7 mouse cellular contexts compared by ENCODE assay signal in the genomic region with DNA sequence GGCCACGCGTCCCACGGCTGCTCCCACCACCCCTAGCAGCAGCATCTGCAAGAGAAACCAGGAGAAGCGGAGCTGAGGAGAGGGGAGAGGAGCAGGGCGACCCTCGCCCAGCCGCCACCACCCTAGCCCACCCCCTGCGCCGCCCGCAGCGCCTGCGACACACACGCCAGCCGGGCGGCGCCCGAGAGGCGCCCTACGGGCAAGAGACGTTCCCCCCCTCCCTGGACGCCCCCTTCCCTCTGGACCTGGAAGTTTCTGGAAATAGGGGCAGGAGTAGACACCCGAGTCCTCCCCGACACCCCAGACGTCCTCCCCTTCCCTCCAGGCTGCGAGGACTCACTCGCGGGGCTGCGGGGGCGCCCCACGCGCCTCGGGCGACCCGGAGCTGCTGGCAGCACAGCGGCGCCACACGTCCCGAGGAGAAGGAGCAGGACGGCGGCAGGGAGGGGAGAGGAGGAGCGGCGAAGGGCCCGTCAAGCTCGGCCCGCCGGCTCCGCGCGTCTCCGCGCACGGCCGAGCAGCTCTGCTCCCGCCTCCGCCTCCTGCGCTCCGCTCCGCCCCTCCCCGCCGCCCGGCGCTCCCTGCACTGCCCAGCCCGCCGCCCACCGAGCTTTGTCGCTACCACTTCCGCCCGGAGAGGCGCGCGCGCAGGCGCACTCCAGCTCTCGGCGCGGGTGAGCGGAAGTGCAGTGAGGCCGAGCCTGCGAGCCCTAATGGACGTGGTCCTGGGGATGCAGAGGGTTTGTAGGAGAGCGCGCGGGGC. TPM values are rescaled to one million over a fixed set of nuclear protein-coding genes. Genes with fewer than 3 reads are reported as not detected.
DNase-seq lines count a peak whose midpoint lies in the region; ATAC-seq and TF ChIP-seq lines count a peak whose summit lies in the region.

No protein-coding gene starts in this region.

- no peaks in the 10 kb centered on the region for H3K9me3 ChIP-seq in embryonic facial prominence, embryonic 12.5 days
- H3K9me3 ChIP-seq in limb, embryonic 13.5 days: no peaks in the 10 kb centered on the region
- no peaks in the 10 kb centered on the region for H3K9me3 ChIP-seq in midbrain, embryonic 16.5 days (replicated peaks; ENCODE audit: control insufficient read depth, low read length, poor library complexity, severe bottlenecking)

- peak; percentile 98 for ATAC-seq in embryonic facial prominence, embryonic 12.5 days (ENCODE audit: insufficient number of reproducible peaks, insufficient read depth, low FRiP score, low TSS enrichment)
- peak; percentile 99 for ATAC-seq in limb, embryonic 13.5 days (ENCODE audit: low FRiP score, low read depth)
- peak; percentile 99 for ATAC-seq in midbrain, embryonic 16.5 days

- peak overlapping the region; percentile 90 for H3K9ac ChIP-seq in embryonic facial prominence, embryonic 12.5 days
- peak overlapping the region; percentile 94 for H3K9ac ChIP-seq in heart, adult 2 months (ENCODE audit: low read depth, low read length)
- H3K9ac ChIP-seq in limb, embryonic 13.5 days: peak overlapping the region; percentile 93
- peak overlapping the region; percentile 90 for H3K9ac ChIP-seq in midbrain, embryonic 16.5 days (ENCODE audit: low read depth, low read length)

- H3K79me2 ChIP-seq in heart, adult 2 months (replicated peaks; ENCODE audit: control insufficient read depth, insufficient read depth, low read length): peaks cover 3% of the 10 kb centered on the region

- H3K36me3 ChIP-seq in embryonic facial prominence, embryonic 12.5 days: no peaks in the 10 kb centered on the region
- peaks cover 2% of the 10 kb centered on the region for H3K36me3 ChIP-seq in heart, adult 2 months (ENCODE audit: control insufficient read depth, insufficient read depth, low read length)
- H3K36me3 ChIP-seq in limb, embryonic 13.5 days: no peaks in the 10 kb centered on the region
- H3K36me3 ChIP-seq in midbrain, embryonic 16.5 days (ENCODE audit: control insufficient read depth, insufficient read depth, low read length): no peaks in the 10 kb centered on the region

- no peaks in the 10 kb centered on the region for H3K4me1 ChIP-seq in embryonic facial prominence, embryonic 12.5 days
- H3K4me1 ChIP-seq in heart, adult 2 months (ENCODE audit: control insufficient read depth, insufficient read depth, low read length): no peaks in the 10 kb centered on the region; the same call in 1 of the 2 replicates
- peaks cover 18% of the 10 kb centered on the region for H3K4me1 ChIP-seq in limb, embryonic 13.5 days
- H3K4me1 ChIP-seq in midbrain, embryonic 16.5 days (ENCODE audit: control insufficient read depth, insufficient read depth, low read length): peaks cover 19% of the 10 kb centered on the region

- no peak for TF ChIP-seq EP300 in heart, adult 2 months (IDR thresholded peaks at IDR 0.05; ENCODE audit: insufficient read depth, low read depth, low read length)

- H3K4me3 ChIP-seq in embryonic facial prominence, embryonic 12.5 days: peak overlapping the region; percentile 86
- peak overlapping the region; percentile 63 for H3K4me3 ChIP-seq in heart, adult 2 months
- H3K4me3 ChIP-seq in limb, embryonic 13.5 days: peak overlapping the region; percentile 83
- H3K4me3 ChIP-seq in midbrain, embryonic 16.5 days (ENCODE audit: low read depth, low read length): peak overlapping the region; percentile 97

- no peaks in the 10 kb centered on the region for H3K27me3 ChIP-seq in embryonic facial prominence, embryonic 12.5 days
- no peaks in the 10 kb centered on the region for H3K27me3 ChIP-seq in heart, adult 2 months (ENCODE audit: control insufficient read depth, insufficient read depth, low read length)
- H3K27me3 ChIP-seq in limb, embryonic 13.5 days: no peaks in the 10 kb centered on the region
- no peaks in the 10 kb centered on the region for H3K27me3 ChIP-seq in midbrain, embryonic 16.5 days (ENCODE audit: control insufficient read depth, insufficient read depth, low read depth, low read length)

- H3K27ac ChIP-seq in embryonic facial prominence, embryonic 12.5 days: peak overlapping the region; percentile 98
- H3K27ac ChIP-seq in heart, adult 2 months: peak overlapping the region; percentile 71
- peak overlapping the region; percentile 95 for H3K27ac ChIP-seq in limb, embryonic 13.5 days
- peak overlapping the region; percentile 96 for H3K27ac ChIP-seq in midbrain, embryonic 16.5 days (ENCODE audit: low read length)

- DNase-seq in adrenal gland, postnatal 25 days: peak; percentile 98
- DNase-seq in heart, adult 2 months: peak; percentile 96 to 98
- peak; percentile 95 to 96 for DNase-seq in kidney, adult 8-10 months
- DNase-seq in spleen, postnatal 10 days (ENCODE audit: low spot score in 2 of 2): peak; percentile 92 to 97

- WGBS in embryonic facial prominence, embryonic 12.5 days: under 1% methylated on average over 39 of the region's 83 CpGs
- WGBS in heart, adult 2 months: under 1% methylated on average over 70 of the region's 83 CpGs
- WGBS in limb, embryonic 13.5 days: under 1% methylated on average over 67 of the region's 83 CpGs
- under 1% methylated on average over 66 of the region's 83 CpGs for WGBS in midbrain, embryonic 16.5 days

- intact Hi-C loops in heart, adult 2 months (cut with DNase I): loop anchor here (1.0 to 10.0 kb wide), 4 partner anchors 100 to 360 kb away; partner anchors contain the start of genes Aste1, Nek11, Nudt16 and Pik3r4

- peak; percentile 51 for TF ChIP-seq CTCF in heart, adult 2 months (IDR thresholded peaks at IDR 0.05)

- TF ChIP-seq POLR2A in heart, adult 2 months (IDR thresholded peaks at IDR 0.05; ENCODE audit: insufficient read depth, low read depth, low read length): peak; percentile 80

- peak overlapping the region; percentile 97 for H3K4me2 ChIP-seq in embryonic facial prominence, embryonic 12.5 days (replicated peaks)
- peak overlapping the region; percentile 98 for H3K4me2 ChIP-seq in limb, embryonic 13.5 days (replicated peaks)
- H3K4me2 ChIP-seq in midbrain, embryonic 16.5 days (ENCODE audit: low read length): peak overlapping the region; percentile 91

RNA-seq across cellular contexts. Expression of gene Atp2c1, which starts 32.4 kb away (rescaled TPM):
- total RNA-seq in adrenal gland, postnatal 25 days (2021): 71.8 and 76.2 TPM in 2 replicates
- polyA plus RNA-seq in embryonic facial prominence, embryonic 12.5 days (2016; fragmentation: Nextera tagmentation; extraction: Ambion mirVana): 65.7 and 65.9 TPM in 2 replicates
- total RNA-seq in heart, adult 2 months (2021): 10 to 100 TPM; 57.7 to 62.9 TPM
- 26.6 and 54.2 TPM in 2 replicates for polyA plus RNA-seq in heart, adult 2 months (2012; rRNA removed)
- polyA plus RNA-seq in limb, embryonic 13.5 days (2015; fragmentation: Nextera tagmentation; extraction: Ambion mirVana): 49.7 and 57.3 TPM in 2 replicates
- 108 and 136 TPM in 2 replicates for polyA plus RNA-seq in midbrain, embryonic 16.5 days (2015; fragmentation: Nextera tagmentation; extraction: Ambion mirVana)

Comparison
In these comparisons a context has a peak if more than half of its experiments do, and no peak if none do; other contexts are left out.
1. Peak in every context shown above with its lines: DNase-seq, ATAC-seq, H3K4me3 ChIP-seq and H3K27ac ChIP-seq.